Mouse (Mus musculus): ENCODE data around the gene Sar1a.

The Sar1a gene

DNA sequence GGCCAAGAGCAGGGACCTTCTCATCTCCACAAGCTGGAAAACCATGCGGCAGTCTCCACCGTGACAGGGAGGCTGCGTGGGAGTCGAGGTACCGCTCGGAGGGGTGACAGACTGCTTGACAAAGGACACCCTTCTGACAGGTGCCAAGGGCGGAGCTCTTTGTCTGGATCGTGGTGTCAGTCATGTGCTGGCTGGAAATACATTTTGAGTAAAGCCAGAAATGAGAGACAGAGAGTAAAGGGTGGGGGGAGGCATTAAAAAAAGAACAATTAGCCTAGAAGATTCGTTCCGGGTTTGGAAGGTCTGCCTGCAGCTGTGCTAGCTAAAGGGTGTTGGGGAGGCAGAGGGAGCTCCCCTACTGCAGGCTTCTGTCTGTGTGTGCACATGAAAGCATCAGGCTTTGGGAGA is 56.6 kb downstream of the Sar1a start:
- DNase-seq = no peak

- DNase-seq = no peak
Measured at GRCm38 (mm10) chr10:61737537-61737936, 57.4 kb downstream of the Sar1a start.

DNA sequence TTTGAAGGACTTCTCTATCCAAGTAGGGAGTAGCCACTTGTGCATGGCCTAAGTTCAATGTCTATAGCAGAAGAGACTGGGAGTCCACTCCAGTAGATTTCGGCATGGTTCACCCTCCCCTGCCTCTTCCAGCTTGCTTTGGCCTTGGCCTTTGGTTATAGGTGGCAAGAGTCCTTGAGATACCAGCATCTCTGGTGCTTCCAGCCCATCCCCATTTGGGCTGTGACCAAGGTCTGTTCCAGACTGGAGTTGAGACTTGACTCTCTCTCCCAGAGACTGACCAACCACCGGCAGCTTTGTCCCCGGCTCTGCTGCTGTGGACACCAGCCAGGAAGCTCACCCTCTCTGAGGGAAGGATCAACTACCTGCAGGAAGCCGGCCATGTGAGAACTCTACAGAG is 58.0 kb downstream of the Sar1a start:
- no peak for DNase-seq

- no peak for DNase-seq
Measured at GRCm38 (mm10) chr10:61741306-61741705, 61.2 kb downstream of the Sar1a start.

GRCm38 (mm10) chr10:61741873-61742272 is 61.8 kb downstream of the Sar1a start:
- DNase-seq = no peak

DNA sequence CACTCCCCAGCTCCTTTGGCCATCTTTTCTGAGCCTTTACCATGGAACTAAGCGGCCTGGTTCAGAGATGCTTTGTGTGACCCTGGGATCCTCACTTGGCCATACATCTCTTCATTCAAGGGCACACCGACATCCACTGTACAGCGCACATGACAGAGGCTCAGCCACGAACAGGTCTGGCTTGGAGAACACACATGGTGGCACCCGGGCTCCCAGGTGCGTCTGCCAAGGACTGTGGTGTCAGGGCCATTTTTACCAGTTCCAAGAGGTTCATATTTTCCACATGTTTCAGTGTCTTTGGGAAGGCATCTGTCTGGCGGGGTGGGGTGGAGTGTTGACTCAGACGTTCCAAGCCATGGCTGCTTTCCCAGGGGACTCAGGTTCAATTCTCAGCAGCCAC is 62.2 kb downstream of the Sar1a start:
- no peak for DNase-seq
